Comparison of ENCODE assay signal across 16 mouse cellular contexts in genomic region chr9:25048289-25048688, GRCm38 (mm10). TPM values are rescaled to one million over a fixed set of nuclear protein-coding genes. Genes with fewer than 3 reads are reported as not detected.
DNase-seq lines count a peak whose midpoint lies in the region; ATAC-seq and TF ChIP-seq lines count a peak whose summit lies in the region.
"Had no signal": no experiment of that assay in that cellular context is flagged by ENCODE, and none has a peak within 500 bp of the region (broad histone marks: within the 10 kb centered on the region; RNA-seq: fewer than 3 reads in every experiment).

No protein-coding gene starts in this region.

- WGBS in kidney, postnatal 0 days: 18% methylated on average over 2 of the region's 2 CpGs
- 24% methylated on average over 2 of the region's 2 CpGs for WGBS in embryonic facial prominence, embryonic 10.5 days
- 11% methylated on average over 2 of the region's 2 CpGs for WGBS in liver, embryonic 15.5 days (ENCODE audit: insufficient replicate concordance)
- 51% methylated on average over 2 of the region's 2 CpGs for WGBS in midbrain, embryonic 16.5 days

- no peaks in the 10 kb centered on the region for H3K27me3 ChIP-seq in kidney, postnatal 0 days (ENCODE audit: insufficient read depth, low read length)
- no peaks in the 10 kb centered on the region for H3K27me3 ChIP-seq in embryonic facial prominence, embryonic 10.5 days (replicated peaks; ENCODE audit: low read depth, poor library complexity, severe bottlenecking)
- H3K27me3 ChIP-seq in liver, embryonic 15.5 days: no peaks in the 10 kb centered on the region
- H3K27me3 ChIP-seq in midbrain, embryonic 16.5 days (ENCODE audit: control insufficient read depth, insufficient read depth, low read depth, low read length): no peaks in the 10 kb centered on the region
- H3K27me3 ChIP-seq: hindbrain, embryonic 15.5 days; midbrain, embryonic 15.5 days had no signal

- H3K4me3 ChIP-seq in kidney, postnatal 0 days (replicated peaks; ENCODE audit: low read depth, low read length): no peak overlapping the region
- no peak overlapping the region for H3K4me3 ChIP-seq in embryonic facial prominence, embryonic 10.5 days
- no peak overlapping the region for H3K4me3 ChIP-seq in liver, embryonic 15.5 days (replicated peaks)
- no peak overlapping the region for H3K4me3 ChIP-seq in midbrain, embryonic 16.5 days (ENCODE audit: low read depth, low read length)
- H3K4me3 ChIP-seq: hindbrain, embryonic 15.5 days; limb, embryonic 12.5 days; midbrain, embryonic 15.5 days had no signal

- H3K27ac ChIP-seq in kidney, postnatal 0 days: no peak overlapping the region
- H3K27ac ChIP-seq in embryonic facial prominence, embryonic 10.5 days (replicated peaks): no peak overlapping the region
- no peak overlapping the region for H3K27ac ChIP-seq in liver, embryonic 15.5 days (replicated peaks)
- H3K27ac ChIP-seq in midbrain, embryonic 16.5 days (ENCODE audit: low read length): no peak overlapping the region
- H3K27ac ChIP-seq: hindbrain, embryonic 15.5 days; limb, embryonic 12.5 days; midbrain, embryonic 15.5 days had no signal

- no peaks in the 10 kb centered on the region for H3K4me1 ChIP-seq in kidney, postnatal 0 days (replicated peaks; ENCODE audit: insufficient read depth, low read length)
- 0 out of 2 replicates have a peak, but pooled peaks cover 4% of the 10 kb centered on the region for H3K4me1 ChIP-seq in embryonic facial prominence, embryonic 10.5 days
- H3K4me1 ChIP-seq in liver, embryonic 15.5 days (replicated peaks): no peaks in the 10 kb centered on the region
- no peaks in the 10 kb centered on the region for H3K4me1 ChIP-seq in midbrain, embryonic 16.5 days (ENCODE audit: control insufficient read depth, insufficient read depth, low read length)
- H3K4me1 ChIP-seq: hindbrain, embryonic 15.5 days; midbrain, embryonic 15.5 days had no signal

- no peaks in the 10 kb centered on the region for H3K9me3 ChIP-seq in kidney, postnatal 0 days (replicated peaks; ENCODE audit: low read length)
- H3K9me3 ChIP-seq in embryonic facial prominence, embryonic 10.5 days: no peaks in the 10 kb centered on the region
- H3K9me3 ChIP-seq in liver, embryonic 15.5 days (replicated peaks): no peaks in the 10 kb centered on the region
- no peaks in the 10 kb centered on the region for H3K9me3 ChIP-seq in midbrain, embryonic 16.5 days (replicated peaks; ENCODE audit: control insufficient read depth, low read length, poor library complexity, severe bottlenecking)
- H3K9me3 ChIP-seq: hindbrain, embryonic 15.5 days; limb, embryonic 12.5 days; midbrain, embryonic 15.5 days had no signal

- no peaks in the 10 kb centered on the region for H3K36me3 ChIP-seq in kidney, postnatal 0 days (ENCODE audit: insufficient read depth, low read length)
- H3K36me3 ChIP-seq in embryonic facial prominence, embryonic 10.5 days (replicated peaks): no peaks in the 10 kb centered on the region
- H3K36me3 ChIP-seq in liver, embryonic 15.5 days (replicated peaks): no peaks in the 10 kb centered on the region
- H3K36me3 ChIP-seq in midbrain, embryonic 16.5 days (ENCODE audit: control insufficient read depth, insufficient read depth, low read length): no peaks in the 10 kb centered on the region
- H3K36me3 ChIP-seq: hindbrain, embryonic 15.5 days; limb, embryonic 12.5 days; midbrain, embryonic 15.5 days had no signal

- no peak; the same call in 1 of the 2 replicates for ATAC-seq in kidney, postnatal 0 days (replicated peaks; ENCODE audit: low FRiP score, low read depth)
- no peak for ATAC-seq in liver, embryonic 15.5 days (ENCODE audit: insufficient read depth)
- no peak for ATAC-seq in midbrain, embryonic 16.5 days
- ATAC-seq in monocyte, adult 5-6 weeks (replicated peaks; ENCODE audit: insufficient number of reproducible peaks, low FRiP score, low TSS enrichment, poor library complexity, severe bottlenecking): no peak
- ATAC-seq: midbrain, embryonic 15.5 days had no signal

- peak; percentile 17 for DNase-seq in embryo, embryonic 11 days
- no peak for DNase-seq in embryo, embryonic 10.5 days (ENCODE audit: low spot score)
- DNase-seq in kidney, postnatal 0 days (ENCODE audit: low spot score): peak; percentile 16
- no peak for DNase-seq in kidney, adult 11 months
- peak; percentile 11 for DNase-seq in embryonic facial prominence, embryonic 10.5 days (ENCODE audit: low spot score)
- DNase-seq: cerebellum, adult 9-10 months; layer of hippocampus, adult 9-11 months had no signal

- no peak overlapping the region for H3K9ac ChIP-seq in kidney, postnatal 0 days (ENCODE audit: low read depth, low read length)
- no peak overlapping the region for H3K9ac ChIP-seq in liver, embryonic 15.5 days
- H3K9ac ChIP-seq in midbrain, embryonic 16.5 days (ENCODE audit: low read depth, low read length): no peak overlapping the region
- H3K9ac ChIP-seq: hindbrain, embryonic 15.5 days; limb, embryonic 12.5 days; midbrain, embryonic 15.5 days had no signal

- H3K4me2 ChIP-seq in kidney, postnatal 0 days (ENCODE audit: low read length): peak overlapping the region; percentile 24
- H3K4me2 ChIP-seq in liver, embryonic 15.5 days: peak overlapping the region; percentile 23; the same call in 1 of the 2 replicates
- no peak overlapping the region for H3K4me2 ChIP-seq in midbrain, embryonic 16.5 days (ENCODE audit: low read length)
- H3K4me2 ChIP-seq: hindbrain, embryonic 15.5 days; limb, embryonic 12.5 days; midbrain, embryonic 15.5 days had no signal

- no peak for TF ChIP-seq CTCF in kidney, postnatal 0 days (IDR thresholded peaks at IDR 0.05; ENCODE audit: low read depth)

RNA-seq across cellular contexts. Expression of gene Gm10181, which starts 40.9 kb away (rescaled TPM):
- polyA plus RNA-seq in kidney, postnatal 0 days (2015; fragmentation: Nextera tagmentation; extraction: Ambion mirVana): not detected in 2 replicates
- not detected in 2 replicates for polyA plus RNA-seq in embryonic facial prominence, embryonic 10.5 days (2016; fragmentation: Nextera tagmentation; extraction: Ambion mirVana)
- polyA plus RNA-seq in liver, embryonic 15.5 days (2015; fragmentation: Nextera tagmentation; extraction: Ambion mirVana): not detected in 2 replicates
- not detected in 2 replicates for polyA plus RNA-seq in midbrain, embryonic 16.5 days (2015; fragmentation: Nextera tagmentation; extraction: Ambion mirVana)
- not detected in 3 replicates for total RNA-seq in monocyte, adult 5-6 weeks (2017)
- total RNA-seq: ES-E14; neutrophil, adult 5-6 weeks had no signal
- polyA plus RNA-seq: hindbrain, embryonic 15.5 days; limb, embryonic 12.5 days; midbrain, embryonic 15.5 days; testis, adult 2 months had no signal

Comparison
In these comparisons a context has a peak if more than half of its experiments do, and no peak if none do; other contexts are left out.
1. DNase-seq: peak in embryo, embryonic 11 days (single experiment), kidney, postnatal 0 days (single experiment) and embryonic facial prominence, embryonic 10.5 days (single experiment); none in embryo, embryonic 10.5 days (single experiment) and kidney, adult 11 months (single experiment).